Mouse (Mus musculus): ENCODE data around the gene Kcnk5. TPM values are rescaled to one million over a fixed set of nuclear protein-coding genes. Genes with fewer than 3 reads are reported as not detected.

Gene Kcnk5
- polyA plus RNA-seq, 1 experiment = 48.0 TPM

DNA sequence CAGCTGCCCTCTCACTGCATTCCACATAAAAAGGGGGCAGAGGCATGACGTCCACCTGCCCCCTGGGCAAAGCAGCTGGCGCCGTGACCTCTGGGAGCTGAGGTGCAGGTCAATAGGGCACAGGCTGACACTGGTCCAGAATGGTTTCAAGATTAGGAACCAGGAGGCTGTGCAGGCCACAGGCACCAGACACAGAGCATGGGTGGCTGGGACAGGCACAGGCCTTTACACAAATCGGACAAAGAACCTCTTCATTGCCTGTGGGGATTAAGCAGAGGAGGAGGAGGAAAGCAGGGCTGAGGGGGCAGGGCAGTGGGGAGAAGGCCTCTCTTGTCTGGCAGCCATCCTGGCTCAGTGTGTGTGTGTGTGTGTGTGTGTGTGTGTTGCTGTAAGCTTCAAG lies 37.5 kb downstream of the Kcnk5 start:
- H3K27me3 ChIP-seq (ENCODE audit: control insufficient read depth, insufficient read depth, low read length) = no peaks in the 10 kb centered on the region
- H3K4me1 ChIP-seq (ENCODE audit: control insufficient read depth, insufficient read depth, insufficient read length, low read length) = peaks cover 15% of the 10 kb centered on the region
- 88% methylated on average over 4 of the region's 4 CpGs for WGBS
- H3K36me3 ChIP-seq (ENCODE audit: control insufficient read depth, insufficient read depth, low read length) = peaks cover 74% of the 10 kb centered on the region
- no peak overlapping the region for H3K27ac ChIP-seq (ENCODE audit: insufficient read depth, low read depth, low read length)
- H3K4me3 ChIP-seq (ENCODE audit: low read depth, low read length) = no peak overlapping the region
- TF ChIP-seq CTCF (IDR thresholded peaks at IDR 0.05; ENCODE audit: extremely low read depth, insufficient read length, insufficient replicate concordance, low read depth, low read length) = no peak
- no peak for TF ChIP-seq POLR2A (IDR thresholded peaks at IDR 0.05; ENCODE audit: low read depth, low read length)

- Histone ChIP-seq H3K4me1 (ENCODE audit: control insufficient read depth, insufficient read depth, insufficient read length, low read length) (peaks cover 28% of the 10 kb centered on the region), H3K27ac (ENCODE audit: insufficient read depth, low read depth, low read length) (peak within 1 kb of the TSS; percentile 38; the same call in 1 of the 2 replicates), H3K36me3 (ENCODE audit: control insufficient read depth, insufficient read depth, low read length) (peaks cover 39% of the 10 kb centered on the region), H3K4me3 (ENCODE audit: low read depth, low read length) (peak within 1 kb of the TSS; percentile 8), H3K27me3 (ENCODE audit: control insufficient read depth, insufficient read depth, low read length) (no peaks in the 10 kb centered on the region)
- TF ChIP-seq POLR2A (IDR thresholded peaks at IDR 0.05; ENCODE audit: low read depth, low read length) (no peak), CTCF (IDR thresholded peaks at IDR 0.05; ENCODE audit: extremely low read depth, insufficient read length, insufficient replicate concordance, low read depth, low read length) (no peak)
- WGBS = 34% methylated on average over 16 of the region's 16 CpGs
Measured at GRCm38 (mm10) chr14:20138484-20139355, 42.9 kb downstream of the Kcnk5 start, which contains the start of gene Saysd1. Saysd1 (minus strand) TSS chr14:20138534.

DNA sequence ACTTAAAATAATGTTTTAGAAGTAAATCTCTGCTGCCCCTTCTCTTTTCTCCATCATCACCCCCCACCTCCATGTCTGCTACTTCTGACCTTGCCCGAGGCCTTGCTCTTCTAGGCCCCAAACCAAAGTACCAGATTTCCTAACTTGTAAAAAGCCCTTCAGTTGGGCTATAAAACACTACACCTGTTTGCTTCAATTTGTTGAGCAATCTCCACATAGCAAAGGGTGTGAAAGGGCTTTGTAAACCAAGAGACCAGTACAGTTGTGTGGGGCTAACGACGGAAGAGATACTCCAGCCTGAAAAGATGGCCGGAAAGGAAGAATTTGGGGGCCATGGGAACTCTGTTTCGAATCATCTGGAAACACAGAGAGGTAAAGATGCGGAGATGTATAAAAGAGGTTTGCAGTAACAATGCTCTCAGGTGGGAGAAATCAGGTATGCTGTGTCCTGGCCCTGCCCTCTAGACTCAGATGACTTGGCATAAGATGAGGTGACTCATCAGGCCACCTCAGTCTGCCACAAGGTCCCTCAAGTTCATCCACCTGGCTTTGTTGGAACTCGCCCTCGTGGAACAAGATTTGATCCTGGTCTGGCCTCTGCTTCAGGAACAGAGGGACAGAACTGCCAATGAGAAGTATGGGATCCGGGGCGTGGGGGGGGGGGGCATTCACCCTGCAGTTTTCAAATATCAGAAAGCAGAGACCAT lies 46.5 kb downstream of the Kcnk5 start:
- Histone ChIP-seq H3K4me1 (ENCODE audit: control insufficient read depth, insufficient read depth, insufficient read length, low read length) (peaks cover 27% of the 10 kb centered on the region), H3K27ac (ENCODE audit: insufficient read depth, low read depth, low read length) (peak overlapping the region; percentile 57), H3K36me3 (ENCODE audit: control insufficient read depth, insufficient read depth, low read length) (peaks cover 3% of the 10 kb centered on the region), H3K27me3 (ENCODE audit: control insufficient read depth, insufficient read depth, low read length) (no peaks in the 10 kb centered on the region), H3K4me3 (ENCODE audit: low read depth, low read length) (no peak overlapping the region)
- 39% methylated on average over 10 of the region's 10 CpGs for WGBS
- TF ChIP-seq POLR2A (IDR thresholded peaks at IDR 0.05; ENCODE audit: low read depth, low read length) = no peak
- no peak for TF ChIP-seq CTCF (IDR thresholded peaks at IDR 0.05; ENCODE audit: extremely low read depth, insufficient read length, insufficient replicate concordance, low read depth, low read length)

GRCm38 (mm10) chr14:20128162-20128561 lies 53.4 kb downstream of the Kcnk5 start:
- H3K27me3 ChIP-seq (ENCODE audit: control insufficient read depth, insufficient read depth, low read length) = no peaks in the 10 kb centered on the region
- no peaks in the 10 kb centered on the region for H3K36me3 ChIP-seq (ENCODE audit: control insufficient read depth, insufficient read depth, low read length)

GRCm38 (mm10) chr14:20127406-20128087 lies 54.1 kb downstream of the Kcnk5 start:
- peak overlapping the region; percentile 20; the same call in 1 of the 2 replicates for H3K27ac ChIP-seq (ENCODE audit: insufficient read depth, low read depth, low read length)

More at GRCm38 (mm10) chr14:20128162-20128561, 53.4 kb downstream of the Kcnk5 start:
- 26% methylated on average over 6 of the region's 6 CpGs for WGBS
- Histone ChIP-seq H3K4me3 (ENCODE audit: low read depth, low read length) (no peak overlapping the region), H3K4me1 (ENCODE audit: control insufficient read depth, insufficient read depth, insufficient read length, low read length) (peaks cover 12% of the 10 kb centered on the region), H3K27ac (ENCODE audit: insufficient read depth, low read depth, low read length) (peak overlapping the region; percentile 20)
- TF ChIP-seq CTCF (IDR thresholded peaks at IDR 0.05; ENCODE audit: extremely low read depth, insufficient read length, insufficient replicate concordance, low read depth, low read length) (no peak), POLR2A (IDR thresholded peaks at IDR 0.05; ENCODE audit: low read depth, low read length) (no peak)

GRCm38 (mm10) chr14:20120868-20121267 lies 60.7 kb downstream of the Kcnk5 start:
- peaks cover 3% of the 10 kb centered on the region for H3K4me1 ChIP-seq (ENCODE audit: control insufficient read depth, insufficient read depth, insufficient read length, low read length)
- no peaks in the 10 kb centered on the region for H3K27me3 ChIP-seq (ENCODE audit: control insufficient read depth, insufficient read depth, low read length)
- WGBS = 66% methylated on average over 5 of the region's 5 CpGs
- no peak overlapping the region for H3K4me3 ChIP-seq (ENCODE audit: low read depth, low read length)
- no peak for TF ChIP-seq POLR2A (IDR thresholded peaks at IDR 0.05; ENCODE audit: low read depth, low read length)
- TF ChIP-seq CTCF (IDR thresholded peaks at IDR 0.05; ENCODE audit: extremely low read depth, insufficient read length, insufficient replicate concordance, low read depth, low read length) = no peak
- no peaks in the 10 kb centered on the region for H3K36me3 ChIP-seq (ENCODE audit: control insufficient read depth, insufficient read depth, low read length)
- H3K27ac ChIP-seq (ENCODE audit: insufficient read depth, low read depth, low read length) = no peak overlapping the region

More at GRCm38 (mm10) chr14:20127406-20128087, 54.1 kb downstream of the Kcnk5 start:
- peaks cover 12% of the 10 kb centered on the region for H3K4me1 ChIP-seq (ENCODE audit: control insufficient read depth, insufficient read depth, insufficient read length, low read length)
- 63% methylated on average over 15 of the region's 15 CpGs for WGBS
- H3K4me3 ChIP-seq (ENCODE audit: low read depth, low read length) = no peak overlapping the region
- no peaks in the 10 kb centered on the region for H3K36me3 ChIP-seq (ENCODE audit: control insufficient read depth, insufficient read depth, low read length)
- TF ChIP-seq POLR2A (IDR thresholded peaks at IDR 0.05; ENCODE audit: low read depth, low read length) (no peak), CTCF (IDR thresholded peaks at IDR 0.05; ENCODE audit: extremely low read depth, insufficient read length, insufficient replicate concordance, low read depth, low read length) (no peak)
- no peaks in the 10 kb centered on the region for H3K27me3 ChIP-seq (ENCODE audit: control insufficient read depth, insufficient read depth, low read length)

All from small intestine, adult 2 months (tissue).